Mouse (Mus musculus) heart, postnatal 0 days (tissue): ENCODE data around the gene Pparg. TPM values are rescaled to one million over a fixed set of nuclear protein-coding genes. Genes with fewer than 3 reads are reported as not detected.

Source experiments
- ATAC-seq: fragments of 200-750 bp; cut with Nextera tagmentation; 2 replicates; pipeline ENCODE4 v1.8.0; 2017; ENCODE audit warnings: low read depth, moderate number of reproducible peaks, moderate library complexity; ENCODE audit not compliant: insufficient read depth
- DNase-seq: peaks from one replicate; pipeline ENCODE4 v3.0.0-alpha.2; 2016; ENCODE audit warnings: low spot score
- H3K27ac ChIP-seq: fragments of 300-500 bp; sonication (generic); 2 replicates; pipeline ENCODE4 v1.5.1; 2014; ENCODE audit warnings: low read depth, mild to moderate bottlenecking
- H3K27me3 ChIP-seq: fragments of 300-500 bp; sonication (generic); 2 replicates; pipeline ENCODE4 v1.6.1; 2014; ENCODE audit warnings: low read length, mixed read lengths; ENCODE audit not compliant: control insufficient read depth, insufficient read depth
- H3K36me3 ChIP-seq: fragments of 300-500 bp; sonication (generic); replicated peaks from 2 replicates; pipeline ENCODE4 v1.6.1; 2014; ENCODE audit warnings: low read length, mixed read lengths; ENCODE audit not compliant: control insufficient read depth, insufficient read depth
- H3K4me1 ChIP-seq: fragments of 300-500 bp; sonication (generic); 2 replicates; pipeline ENCODE4 v1.6.1; 2014; ENCODE audit warnings: antibody characterized with exemption; ENCODE audit not compliant: control insufficient read depth, insufficient read depth
- H3K4me2 ChIP-seq: fragments of 300-500 bp; sonication (generic); 2 replicates; pipeline ENCODE4 v1.6.1; 2014; ENCODE audit warnings: low read depth, mild to moderate bottlenecking, low read length, moderate library complexity
- H3K4me3 ChIP-seq: fragments of 300-500 bp; sonication (generic); 2 replicates; pipeline ENCODE4 v1.5.1; 2014; ENCODE audit warnings: low read depth, low read length
- H3K9ac ChIP-seq: fragments of 300-500 bp; sonication (generic); replicated peaks from 2 replicates; pipeline ENCODE4 v1.6.1; 2014; ENCODE audit warnings: low read depth, low read length, mixed read lengths
- H3K9me3 ChIP-seq: fragments of 300-500 bp; sonication (generic); replicated peaks from 2 replicates; pipeline ENCODE4 v1.6.1; 2016; ENCODE audit warnings: low read length; ENCODE audit not compliant: control insufficient read depth
- CTCF ChIP-seq: IDR thresholded peaks from 2 replicates; pipeline ENCODE4 v1.5.1; 2016; ENCODE audit warnings: antibody characterized with exemption, control low read depth, low read depth
- EP300 ChIP-seq: IDR thresholded peaks from 2 replicates; pipeline ENCODE4 v1.6.1; 2016; ENCODE audit warnings: antibody characterized with exemption, low read depth
- WGBS: fragments of 180-500 bp; shearing (Covaris S2); extraction: QIAGEN DNeasy Blood & Tissue Kit; methylation state at CpG from one replicate; pipeline ENCODE4 v1.1.7; 2014; 5-methylcytosine and 5-hydroxymethylcytosine counted together
- polyA plus RNA-seq: library from polyadenylated mRNA; unstranded; fragments of >200 nt; fragmentation: Nextera tagmentation; extraction: Ambion mirVana; gene quantifications from 2 replicates; pipeline ENCODE4 v1.2.1, GENCODE M21; 2015
- total RNA-seq: library from RNA; depleted of rRNA; stranded (reverse); fragments of >200 nt; gene quantifications from 2 replicates; pipeline ENCODE4 v1.2.3, GENCODE M21; 2014; ENCODE audit warnings: low replicate concordance

The Pparg gene
- total and polyA plus RNA-seq, 2 experiments from 2014 or later, result 5.8 to 8.0 TPM

- no peak overlapping the region for H3K4me3 ChIP-seq
- no peak for TF ChIP-seq EP300
- TF ChIP-seq CTCF, result no peak
- H3K36me3 ChIP-seq, result no peaks in the 10 kb centered on the region
Observed at GRCm38 (mm10) chr6:115389945-115390540, 29.3 kb downstream of the Pparg start.

DNA sequence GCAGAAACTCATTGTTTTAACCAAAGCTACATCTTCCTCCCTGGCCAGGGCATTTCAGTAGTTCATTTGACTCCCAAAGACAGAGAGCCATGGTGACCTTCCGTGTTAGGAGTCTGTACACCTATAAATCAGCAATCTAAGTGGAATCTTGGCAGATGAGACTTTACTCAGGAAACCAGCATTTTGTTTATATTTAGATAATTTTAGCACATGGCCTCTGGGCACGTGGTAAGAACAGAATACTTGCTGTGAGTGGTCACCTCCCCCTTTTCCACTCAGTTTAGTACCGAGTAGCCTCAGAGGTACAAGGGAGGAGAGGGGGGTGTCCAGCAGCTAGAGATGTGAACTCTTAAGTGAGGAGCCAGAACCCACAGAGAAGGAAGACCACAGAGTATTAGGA lies 36.2 kb downstream of the Pparg start:
- Histone ChIP-seq H3K4me3 (no peak overlapping the region), H3K27me3 (no peaks in the 10 kb centered on the region), H3K9me3 (no peaks in the 10 kb centered on the region), H3K36me3 (no peaks in the 10 kb centered on the region), H3K4me1 (no peaks in the 10 kb centered on the region), H3K4me2 (no peak overlapping the region), H3K27ac (no peak overlapping the region), H3K9ac (no peak overlapping the region)
- DNase-seq, result no peak
- 42% methylated on average over 3 of the region's 3 CpGs for WGBS
- no peak for ATAC-seq
- no peak for TF ChIP-seq EP300
- TF ChIP-seq CTCF, result no peak

More at GRCm38 (mm10) chr6:115389945-115390540, 29.3 kb downstream of the Pparg start:
- no peak overlapping the region; the same call in 1 of the 2 replicates for H3K27ac ChIP-seq
- no peak overlapping the region for H3K9ac ChIP-seq
- no peaks in the 10 kb centered on the region for H3K9me3 ChIP-seq
- no peaks in the 10 kb centered on the region for H3K4me1 ChIP-seq
- H3K27me3 ChIP-seq, result no peaks in the 10 kb centered on the region
- DNase-seq (no peak), ATAC-seq (no peak)
- no peak overlapping the region for H3K4me2 ChIP-seq
- 65% methylated on average over 4 of the region's 4 CpGs for WGBS

- no peak for TF ChIP-seq CTCF
- TF ChIP-seq EP300, result no peak
- Histone ChIP-seq H3K27me3 (no peaks in the 10 kb centered on the region), H3K27ac (no peak overlapping the region), H3K4me1 (no peaks in the 10 kb centered on the region), H3K9ac (no peak overlapping the region), H3K4me3 (no peak overlapping the region), H3K4me2 (no peak overlapping the region), H3K36me3 (no peaks in the 10 kb centered on the region), H3K9me3 (no peaks in the 10 kb centered on the region)
- WGBS, result 80% methylated on average over 2 of the region's 2 CpGs
- DNase-seq (no peak), ATAC-seq (no peak)
Observed at GRCm38 (mm10) chr6:115404354-115404753, 43.6 kb downstream of the Pparg start.

GRCm38 (mm10) chr6:115411477-115411876 lies 50.7 kb downstream of the Pparg start:
- H3K27ac ChIP-seq, result peak overlapping the region; percentile 13; the same call in 1 of the 2 replicates
- TF ChIP-seq EP300 (no peak), CTCF (no peak)
- no peak overlapping the region for H3K4me2 ChIP-seq
- H3K9ac ChIP-seq, result no peak overlapping the region
- H3K4me3 ChIP-seq, result no peak overlapping the region
- 19% methylated on average over 1 of the region's 1 CpGs for WGBS
- H3K9me3 ChIP-seq, result no peaks in the 10 kb centered on the region
- ATAC-seq (0 out of 2 replicates have a peak, but pooled peaks have one; percentile 47), DNase-seq (no peak)
- no peaks in the 10 kb centered on the region for H3K27me3 ChIP-seq
- H3K4me1 ChIP-seq, result no peaks in the 10 kb centered on the region
- no peaks in the 10 kb centered on the region for H3K36me3 ChIP-seq

DNA sequence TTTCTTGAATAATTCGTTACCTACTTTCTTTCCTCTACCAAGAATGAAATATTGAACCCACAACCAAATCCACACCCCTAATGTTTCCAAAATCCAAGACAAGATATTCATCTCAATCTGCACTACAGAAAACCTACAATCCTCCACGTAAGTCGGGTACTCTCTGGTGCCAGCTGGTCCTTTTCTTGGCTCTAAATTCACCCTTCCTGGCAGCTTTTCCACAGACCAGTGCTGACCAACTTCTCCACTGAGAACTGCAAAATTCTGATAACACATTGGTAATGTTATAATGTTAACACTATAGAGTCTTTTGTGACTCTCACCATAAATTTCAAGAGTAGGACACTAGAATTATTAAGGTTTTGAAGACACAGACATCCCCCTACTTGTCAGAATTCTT lies 57.4 kb downstream of the Pparg start:
- ATAC-seq, result no peak
- Histone ChIP-seq H3K4me3 (no peak overlapping the region), H3K9ac (no peak overlapping the region), H3K4me1 (no peaks in the 10 kb centered on the region), H3K27ac (no peak overlapping the region), H3K4me2 (no peak overlapping the region), H3K9me3 (no peaks in the 10 kb centered on the region), H3K27me3 (no peaks in the 10 kb centered on the region), H3K36me3 (no peaks in the 10 kb centered on the region)
- 75% methylated on average over 3 of the region's 3 CpGs for WGBS
- DNase-seq, result no peak
- no peak for TF ChIP-seq EP300
- no peak for TF ChIP-seq CTCF

DNA sequence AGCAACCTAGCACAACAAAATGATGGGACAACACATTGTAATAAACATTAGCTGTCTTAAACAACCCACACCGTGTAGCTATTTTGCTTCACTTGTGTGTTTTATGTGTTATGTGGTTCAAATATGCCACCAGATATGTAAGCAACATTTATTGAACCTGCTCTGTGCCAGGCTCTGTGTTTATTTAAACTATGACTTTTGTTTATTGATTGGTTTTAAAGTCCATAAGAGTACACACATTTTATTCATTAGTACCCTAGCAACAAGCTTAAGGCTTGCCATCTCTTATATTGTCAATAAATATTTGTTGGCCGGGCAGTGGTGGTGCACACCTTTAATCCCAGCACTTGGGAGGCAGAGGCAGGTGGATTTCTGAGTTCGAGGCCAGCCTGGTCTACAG lies 58.2 kb downstream of the Pparg start:
- ATAC-seq (no peak), DNase-seq (no peak)
- 72% methylated on average over 3 of the region's 3 CpGs for WGBS
- no peak overlapping the region for H3K4me2 ChIP-seq
- no peak overlapping the region for H3K27ac ChIP-seq
- H3K9ac ChIP-seq, result no peak overlapping the region
- TF ChIP-seq CTCF (no peak), EP300 (no peak)
- no peaks in the 10 kb centered on the region for H3K9me3 ChIP-seq
- H3K4me1 ChIP-seq, result no peaks in the 10 kb centered on the region
- H3K36me3 ChIP-seq, result no peaks in the 10 kb centered on the region
- no peak overlapping the region for H3K4me3 ChIP-seq
- no peaks in the 10 kb centered on the region for H3K27me3 ChIP-seq
